ENCODE assay signal across 10 mouse cellular contexts in genomic region chr4:108015067-108015765, GRCm38 (mm10). TPM values are rescaled to one million over a fixed set of nuclear protein-coding genes. Genes with fewer than 3 reads are reported as not detected.
DNase-seq lines count a peak whose midpoint lies in the region; ATAC-seq and TF ChIP-seq lines count a peak whose summit lies in the region.
"Had no signal": no experiment of that assay in that cellular context is flagged by ENCODE, and none has a peak within 500 bp of the region (broad histone marks: within the 10 kb centered on the region; RNA-seq: fewer than 3 reads in every experiment).

No protein-coding gene starts in this region.

- TF ChIP-seq POLR2A in lung, adult 2 months (IDR thresholded peaks at IDR 0.05; ENCODE audit: borderline replicate concordance, extremely low read depth, low read depth, low read length), result no peak

- H3K4me2 ChIP-seq in heart, embryonic 16.5 days (ENCODE audit: low read depth, low read length), result no peak overlapping the region
- H3K4me2 ChIP-seq in hindbrain, embryonic 14.5 days (replicated peaks), result no peak overlapping the region
- H3K4me2 ChIP-seq: heart, embryonic 13.5 days had no signal

- H3K27me3 ChIP-seq in heart, embryonic 16.5 days (ENCODE audit: control insufficient read depth, insufficient read depth, low read length), result no peaks in the 10 kb centered on the region
- H3K27me3 ChIP-seq in hindbrain, embryonic 14.5 days (ENCODE audit: control insufficient read depth, insufficient read depth, low read length), result no peaks in the 10 kb centered on the region

- intact Hi-C loops in left cerebral cortex, postnatal 10 days (cut with DNase I), result no loop called here

- TF ChIP-seq CTCF in layer of hippocampus, adult 2 months (conservative IDR thresholded peaks at IDR 0.05), result peak; percentile 55
- peak; percentile 57 for TF ChIP-seq CTCF in lung, adult 2 months (IDR thresholded peaks at IDR 0.05; ENCODE audit: insufficient read depth, low read length)

- no peak overlapping the region for H3K27ac ChIP-seq in layer of hippocampus, adult 2 months
- no peak overlapping the region for H3K27ac ChIP-seq in heart, embryonic 16.5 days (ENCODE audit: low read length)
- H3K27ac ChIP-seq in hindbrain, embryonic 14.5 days, result no peak overlapping the region
- H3K27ac ChIP-seq: heart, embryonic 13.5 days had no signal

- no peaks in the 10 kb centered on the region for H3K36me3 ChIP-seq in heart, embryonic 16.5 days (ENCODE audit: control insufficient read depth, insufficient read depth)
- no peaks in the 10 kb centered on the region for H3K36me3 ChIP-seq in hindbrain, embryonic 14.5 days (replicated peaks; ENCODE audit: control insufficient read depth, insufficient read depth)
- H3K36me3 ChIP-seq: heart, embryonic 13.5 days had no signal

- 53% methylated on average over 14 of the region's 14 CpGs for WGBS in heart, embryonic 16.5 days
- WGBS in lung, adult 2 months, result 57% methylated on average over 14 of the region's 14 CpGs
- 67% methylated on average over 14 of the region's 14 CpGs for WGBS in hindbrain, embryonic 14.5 days

- peaks cover 10% of the 10 kb centered on the region; the same call in 1 of the 2 replicates for H3K4me1 ChIP-seq in heart, embryonic 16.5 days (ENCODE audit: control insufficient read depth, insufficient read depth, low read length)
- peaks cover 3% of the 10 kb centered on the region; the same call in 1 of the 2 replicates for H3K4me1 ChIP-seq in lung, adult 2 months (ENCODE audit: control insufficient read depth, insufficient read depth, low read length)
- peaks cover 5% of the 10 kb centered on the region for H3K4me1 ChIP-seq in hindbrain, embryonic 14.5 days (replicated peaks; ENCODE audit: control insufficient read depth, insufficient read depth, low read length)

- H3K9ac ChIP-seq in heart, embryonic 16.5 days (ENCODE audit: low read length), result no peak overlapping the region
- no peak overlapping the region for H3K9ac ChIP-seq in hindbrain, embryonic 14.5 days
- H3K9ac ChIP-seq: heart, embryonic 13.5 days had no signal

- no peak for DNase-seq in layer of hippocampus, adult 2 months (ENCODE audit: low spot score in 2 of 2)
- DNase-seq in layer of hippocampus, adult 8-10 months (ENCODE audit: low spot score in 2 of 2), result no peak
- peak; percentile 87 for DNase-seq in adrenal gland, postnatal 14 days
- DNase-seq in lung, adult 2 months, result peak; percentile 60
- DNase-seq in left cerebral cortex, postnatal 10 days (ENCODE audit: extremely low spot score in 1 of 2, low spot score in 2 of 2), result no peak
- DNase-seq in hindbrain, embryonic 14.5 days (ENCODE audit: low spot score), result no peak

- peak; percentile 52; the same call in 1 of the 2 replicates for ATAC-seq in heart, embryonic 16.5 days (replicated peaks; ENCODE audit: extremely low read depth, insufficient read depth, low FRiP score)
- no peak for ATAC-seq in megakaryocyte, adult 5-6 weeks (ENCODE audit: poor library complexity, severe bottlenecking)
- no peak for ATAC-seq in hindbrain, embryonic 14.5 days (ENCODE audit: low FRiP score)

- 0 out of 2 replicates have a peak, but pooled peaks cover 2% of the 10 kb centered on the region for H3K9me3 ChIP-seq in heart, embryonic 16.5 days (replicated peaks; ENCODE audit: control insufficient read depth, low read length)
- H3K9me3 ChIP-seq in hindbrain, embryonic 14.5 days (ENCODE audit: control insufficient read depth, low read length), result no peaks in the 10 kb centered on the region

- no peak overlapping the region for H3K4me3 ChIP-seq in layer of hippocampus, adult 2 months
- H3K4me3 ChIP-seq in heart, embryonic 16.5 days (ENCODE audit: low read length), result no peak overlapping the region
- H3K4me3 ChIP-seq in lung, adult 2 months (replicated peaks; ENCODE audit: extremely low read depth, low read depth, low read length), result no peak overlapping the region
- no peak overlapping the region for H3K4me3 ChIP-seq in hindbrain, embryonic 14.5 days (replicated peaks; ENCODE audit: low read length)
- H3K4me3 ChIP-seq: heart, embryonic 13.5 days had no signal

RNA-seq across cellular contexts. Expression of gene Slc1a7, which starts 47.1 kb away (rescaled TPM):
- not detected for total RNA-seq in layer of hippocampus, adult 2 months (2021)
- total RNA-seq in layer of hippocampus, adult 8-10 months (2022), result under 1 TPM in 2 of 4 experiments, not detected in 2; 0.17 to 0.20 TPM
- 0.26 and 0.44 TPM in 2 replicates for total RNA-seq in adrenal gland, postnatal 14 days (2021)
- polyA plus RNA-seq in heart, embryonic 16.5 days (2015; fragmentation: Nextera tagmentation; extraction: Ambion mirVana), result 0.05 TPM in 1 of 2 replicates, not detected in the other
- 0.39 and 0.48 TPM in 2 replicates for polyA plus RNA-seq in lung, adult 2 months (2012; rRNA removed)
- total RNA-seq in left cerebral cortex, postnatal 10 days (2021), result not detected
- not detected in 2 replicates for total RNA-seq in megakaryocyte, adult 5-6 weeks (2015)
- not detected in 2 replicates for total RNA-seq in megakaryocyte, adult 5-6 weeks (2017)
- 0.08 TPM in 1 of 2 replicates, not detected in the other for polyA plus RNA-seq in hindbrain, embryonic 14.5 days (2014; fragmentation: Nextera tagmentation; extraction: Ambion mirVana)
- polyA plus RNA-seq: heart, embryonic 13.5 days; neural tube, embryonic 11.5 days had no signal

Comparison
In these comparisons a context has a peak if more than half of its experiments do, and no peak if none do; other contexts are left out.
1. DNase-seq: peak in adrenal gland, postnatal 14 days (single experiment) and lung, adult 2 months (single experiment); none in layer of hippocampus, adult 2 months (0 of 2), layer of hippocampus, adult 8-10 months (0 of 2), left cerebral cortex, postnatal 10 days (0 of 2) and hindbrain, embryonic 14.5 days (single experiment).